Mouse (Mus musculus) heart, postnatal 0 days (tissue): Measurements from ENCODE around the gene Upp2. TPM values are rescaled to one million over a fixed set of nuclear protein-coding genes. Genes with fewer than 3 reads are reported as not detected.

Experiments
- ATAC-seq: fragments of 200-750 bp; cut with Nextera tagmentation; 2 replicates; pipeline ENCODE4 v1.8.0; 2017; ENCODE audit warnings: low read depth, moderate number of reproducible peaks, moderate library complexity; ENCODE audit not compliant: insufficient read depth
- DNase-seq: peaks from one replicate; pipeline ENCODE4 v3.0.0-alpha.2; 2016; ENCODE audit warnings: low spot score
- H3K27ac ChIP-seq: fragments of 300-500 bp; sonication (generic); 2 replicates; pipeline ENCODE4 v1.5.1; 2014; ENCODE audit warnings: low read depth, mild to moderate bottlenecking
- H3K27me3 ChIP-seq: fragments of 300-500 bp; sonication (generic); 2 replicates; pipeline ENCODE4 v1.6.1; 2014; ENCODE audit warnings: low read length, mixed read lengths; ENCODE audit not compliant: control insufficient read depth, insufficient read depth
- H3K36me3 ChIP-seq: fragments of 300-500 bp; sonication (generic); replicated peaks from 2 replicates; pipeline ENCODE4 v1.6.1; 2014; ENCODE audit warnings: low read length, mixed read lengths; ENCODE audit not compliant: control insufficient read depth, insufficient read depth
- H3K4me1 ChIP-seq: fragments of 300-500 bp; sonication (generic); 2 replicates; pipeline ENCODE4 v1.6.1; 2014; ENCODE audit warnings: antibody characterized with exemption; ENCODE audit not compliant: control insufficient read depth, insufficient read depth
- H3K4me2 ChIP-seq: fragments of 300-500 bp; sonication (generic); 2 replicates; pipeline ENCODE4 v1.6.1; 2014; ENCODE audit warnings: low read depth, mild to moderate bottlenecking, low read length, moderate library complexity
- H3K4me3 ChIP-seq: fragments of 300-500 bp; sonication (generic); 2 replicates; pipeline ENCODE4 v1.5.1; 2014; ENCODE audit warnings: low read depth, low read length
- H3K9ac ChIP-seq: fragments of 300-500 bp; sonication (generic); replicated peaks from 2 replicates; pipeline ENCODE4 v1.6.1; 2014; ENCODE audit warnings: low read depth, low read length, mixed read lengths
- H3K9me3 ChIP-seq: fragments of 300-500 bp; sonication (generic); replicated peaks from 2 replicates; pipeline ENCODE4 v1.6.1; 2016; ENCODE audit warnings: low read length; ENCODE audit not compliant: control insufficient read depth
- CTCF ChIP-seq: IDR thresholded peaks from 2 replicates; pipeline ENCODE4 v1.5.1; 2016; ENCODE audit warnings: antibody characterized with exemption, control low read depth, low read depth
- EP300 ChIP-seq: IDR thresholded peaks from 2 replicates; pipeline ENCODE4 v1.6.1; 2016; ENCODE audit warnings: antibody characterized with exemption, low read depth
- WGBS: fragments of 180-500 bp; shearing (Covaris S2); extraction: QIAGEN DNeasy Blood & Tissue Kit; methylation state at CpG from one replicate; pipeline ENCODE4 v1.1.7; 2014; 5-methylcytosine and 5-hydroxymethylcytosine counted together
- polyA plus RNA-seq: library from polyadenylated mRNA; unstranded; fragments of >200 nt; fragmentation: Nextera tagmentation; extraction: Ambion mirVana; gene quantifications from 2 replicates; pipeline ENCODE4 v1.2.1, GENCODE M21; 2015
- total RNA-seq: library from RNA; depleted of rRNA; stranded (reverse); fragments of >200 nt; gene quantifications from 2 replicates; pipeline ENCODE4 v1.2.3, GENCODE M21; 2014; ENCODE audit warnings: low replicate concordance

The Upp2 gene
- total and polyA plus RNA-seq, 2 experiments from 2014 or later = 0.92 to 4.3 TPM

DNA sequence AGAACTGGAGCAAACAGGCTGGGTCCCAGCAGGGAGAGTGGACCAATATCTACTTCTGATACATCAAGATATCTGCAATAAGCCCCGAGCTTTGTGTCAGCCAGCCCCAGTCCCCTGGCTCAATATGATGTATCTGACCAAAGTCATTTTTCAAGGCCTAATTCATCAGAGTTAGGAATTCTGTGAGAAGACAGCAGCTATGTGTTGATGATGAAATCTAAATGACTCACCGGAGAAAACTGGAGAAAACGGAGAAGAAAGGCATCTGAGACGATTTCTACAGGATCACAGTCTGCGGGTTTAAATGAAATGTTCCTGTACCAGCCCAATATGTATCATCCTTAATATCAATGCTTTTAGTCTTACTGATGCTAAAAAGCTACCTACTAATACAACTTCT lies 228.3 kb downstream of the Upp2 start:
- no peak for DNase-seq
- 75% methylated on average over 5 of the region's 5 CpGs for WGBS

DNA sequence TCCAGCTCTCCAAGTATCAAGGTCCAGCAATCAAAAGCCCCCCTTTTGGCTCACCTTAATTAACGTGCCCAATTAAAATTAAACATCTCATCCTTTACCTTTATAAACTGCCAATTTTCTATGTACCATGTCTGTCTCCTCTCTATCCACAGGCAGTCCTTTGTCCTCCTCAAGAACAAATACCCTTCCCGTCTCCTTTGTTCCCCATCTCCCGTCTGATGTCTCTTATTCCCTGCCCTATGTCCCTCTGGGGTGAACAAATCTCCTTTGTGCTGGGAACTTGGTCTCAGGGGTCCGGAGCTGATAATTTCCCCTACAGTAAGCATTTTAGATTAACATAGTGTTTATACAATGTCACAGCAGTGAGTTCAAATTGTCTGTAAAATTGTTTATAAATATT lies 230.4 kb downstream of the Upp2 start:
- H3K4me1 ChIP-seq = no peaks in the 10 kb centered on the region
- ATAC-seq (no peak), DNase-seq (no peak)
- no peak overlapping the region for H3K27ac ChIP-seq
- 76% methylated on average over 4 of the region's 4 CpGs for WGBS
- TF ChIP-seq EP300 = no peak
- TF ChIP-seq CTCF = no peak
- H3K27me3 ChIP-seq = no peaks in the 10 kb centered on the region
- no peaks in the 10 kb centered on the region for H3K9me3 ChIP-seq
- no peak overlapping the region for H3K9ac ChIP-seq
- H3K4me2 ChIP-seq = no peak overlapping the region
- no peaks in the 10 kb centered on the region for H3K36me3 ChIP-seq
- H3K4me3 ChIP-seq = no peak overlapping the region

More for the DNA sequence above, 228.3 kb downstream of the Upp2 start:
- no peak overlapping the region for H3K4me3 ChIP-seq
- H3K27ac ChIP-seq = no peak overlapping the region
- H3K9ac ChIP-seq = no peak overlapping the region
- ATAC-seq = no peak
- H3K9me3 ChIP-seq = no peaks in the 10 kb centered on the region
- no peak for TF ChIP-seq CTCF
- TF ChIP-seq EP300 = no peak
- no peaks in the 10 kb centered on the region for H3K36me3 ChIP-seq
- H3K27me3 ChIP-seq = no peaks in the 10 kb centered on the region
- no peaks in the 10 kb centered on the region for H3K4me1 ChIP-seq
- H3K4me2 ChIP-seq = no peak overlapping the region

DNA sequence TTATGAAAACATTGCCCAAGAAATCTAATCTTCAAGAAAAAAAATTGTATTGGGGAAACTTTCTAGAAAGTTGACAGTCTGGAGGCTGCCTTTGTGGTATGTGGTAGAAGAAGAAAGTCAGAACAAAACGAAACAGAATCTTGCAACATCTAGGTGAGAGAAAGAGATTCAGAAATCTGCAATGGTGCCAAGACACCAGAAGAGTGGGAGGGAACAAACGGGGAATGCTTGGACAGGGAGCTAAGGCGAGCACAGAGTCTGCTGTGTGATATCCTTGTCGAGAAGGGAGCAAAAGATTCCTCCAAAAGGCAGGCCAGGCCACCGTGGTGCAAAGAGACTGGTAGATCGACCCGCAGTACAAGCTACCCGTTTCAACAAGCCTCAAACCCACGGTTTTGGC lies 232.0 kb downstream of the Upp2 start:
- Histone ChIP-seq H3K4me1 (no peaks in the 10 kb centered on the region), H3K4me2 (no peak overlapping the region), H3K27ac (no peak overlapping the region), H3K4me3 (no peak overlapping the region), H3K27me3 (no peaks in the 10 kb centered on the region), H3K9ac (no peak overlapping the region), H3K36me3 (no peaks in the 10 kb centered on the region), H3K9me3 (no peaks in the 10 kb centered on the region)
- DNase-seq = no peak
- no peak for ATAC-seq
- TF ChIP-seq EP300 (no peak), CTCF (no peak)
- WGBS = 79% methylated on average over 9 of the region's 9 CpGs

DNA sequence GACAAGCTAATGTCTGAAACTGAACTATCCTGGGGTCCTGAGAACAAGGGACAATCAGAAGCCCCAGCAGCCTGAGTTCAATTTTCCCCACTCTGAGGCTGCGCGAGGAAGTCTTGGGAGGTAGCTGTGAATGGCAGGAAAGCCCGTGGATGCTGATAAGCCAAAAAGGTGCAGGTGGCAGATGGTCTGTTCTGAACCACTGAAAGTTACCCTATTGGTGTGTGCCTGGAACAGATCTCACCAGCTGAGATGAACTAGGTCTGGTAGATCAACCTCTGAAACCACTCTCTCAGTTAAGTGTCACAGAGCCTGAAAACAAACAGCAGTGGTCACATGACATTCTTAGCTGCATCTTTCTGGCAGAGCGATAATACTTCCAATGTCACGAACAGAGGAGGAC lies 232.5 kb downstream of the Upp2 start:
- no peak overlapping the region for H3K27ac ChIP-seq
- DNase-seq (no peak), ATAC-seq (no peak)
- H3K27me3 ChIP-seq = no peaks in the 10 kb centered on the region
- no peaks in the 10 kb centered on the region for H3K9me3 ChIP-seq
- WGBS = 65% methylated on average over 5 of the region's 5 CpGs
- H3K4me3 ChIP-seq = no peak overlapping the region
- no peak for TF ChIP-seq CTCF
- TF ChIP-seq EP300 = no peak
- H3K9ac ChIP-seq = no peak overlapping the region
- no peaks in the 10 kb centered on the region for H3K36me3 ChIP-seq
- H3K4me2 ChIP-seq = no peak overlapping the region
- H3K4me1 ChIP-seq = no peaks in the 10 kb centered on the region

DNA sequence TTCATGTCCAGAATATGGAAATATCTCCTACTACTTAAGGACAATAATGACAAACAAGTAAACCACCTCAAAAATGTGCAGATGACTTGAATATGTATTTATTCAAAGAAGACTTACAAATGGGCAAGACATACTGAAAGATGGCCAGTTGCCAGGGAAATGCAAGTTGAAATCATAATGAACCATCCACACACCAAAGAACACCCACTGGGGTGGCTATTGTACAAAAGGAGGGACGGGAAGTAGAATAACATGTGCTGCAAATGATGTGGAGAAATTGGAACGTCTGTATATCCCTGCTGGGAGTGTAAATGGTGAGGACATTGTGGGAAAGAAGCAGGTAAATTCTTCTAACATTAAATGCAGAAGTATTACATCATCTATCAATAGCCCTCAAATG lies 245.8 kb downstream of the Upp2 start:
- ATAC-seq = no peak
- Histone ChIP-seq H3K4me3 (no peak overlapping the region), H3K4me1 (no peaks in the 10 kb centered on the region), H3K4me2 (no peak overlapping the region), H3K27me3 (no peaks in the 10 kb centered on the region), H3K36me3 (no peaks in the 10 kb centered on the region), H3K27ac (no peak overlapping the region), H3K9me3 (no peaks in the 10 kb centered on the region), H3K9ac (no peak overlapping the region)
- TF ChIP-seq EP300 = no peak
- DNase-seq = no peak
- 50% methylated on average over 2 of the region's 2 CpGs for WGBS

DNA sequence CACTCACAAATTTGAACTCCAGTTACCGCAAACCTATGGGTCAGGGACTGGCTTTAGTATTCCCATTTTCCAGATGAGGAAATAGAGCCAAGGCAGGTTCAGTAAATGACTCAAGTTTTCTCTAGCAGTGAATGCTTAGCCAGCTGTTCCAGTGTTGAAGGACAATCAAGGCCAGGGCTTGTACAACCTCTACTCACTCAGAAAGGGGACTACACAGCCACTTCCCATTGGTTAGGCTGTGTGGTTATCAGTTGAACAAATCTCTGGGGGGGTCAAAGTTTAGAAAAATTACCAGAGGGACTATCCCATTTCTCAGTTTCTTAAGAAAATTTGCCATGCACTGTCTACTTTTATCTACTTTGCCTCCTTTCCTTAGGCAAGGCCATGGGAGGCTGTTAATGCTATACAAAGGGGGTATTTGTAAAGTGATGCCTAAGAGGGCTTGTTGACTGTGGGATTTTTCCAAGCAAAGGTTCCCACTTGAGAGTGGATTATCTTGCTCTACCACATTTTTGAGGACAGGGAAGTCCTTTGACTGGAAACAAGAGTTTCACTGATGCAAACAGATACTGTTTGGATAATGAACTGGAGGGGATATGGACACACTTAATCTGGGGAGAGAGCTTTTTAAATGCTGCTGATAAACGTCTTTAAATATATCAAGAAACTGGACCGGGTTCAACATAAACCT lies 262.0 kb downstream of the Upp2 start:
- WGBS = 77% methylated on average over 3 of the region's 3 CpGs
- Histone ChIP-seq H3K9me3 (no peaks in the 10 kb centered on the region), H3K4me2 (no peak overlapping the region), H3K9ac (no peak overlapping the region), H3K36me3 (no peaks in the 10 kb centered on the region), H3K27ac (no peak overlapping the region), H3K27me3 (no peaks in the 10 kb centered on the region), H3K4me3 (no peak overlapping the region), H3K4me1 (no peaks in the 10 kb centered on the region)
- TF ChIP-seq EP300 (no peak), CTCF (no peak)
- DNase-seq (no peak), ATAC-seq (no peak)
